Mouse (Mus musculus): Measurements from ENCODE around the gene Zfp704.

The Zfp704 gene

GRCm38 (mm10) chr3:9609581-9610341, at the start of gene Zfp704:
Zfp704 (minus strand) TSS chr3:9610085.
- peak; percentile 92 for DNase-seq

DNA sequence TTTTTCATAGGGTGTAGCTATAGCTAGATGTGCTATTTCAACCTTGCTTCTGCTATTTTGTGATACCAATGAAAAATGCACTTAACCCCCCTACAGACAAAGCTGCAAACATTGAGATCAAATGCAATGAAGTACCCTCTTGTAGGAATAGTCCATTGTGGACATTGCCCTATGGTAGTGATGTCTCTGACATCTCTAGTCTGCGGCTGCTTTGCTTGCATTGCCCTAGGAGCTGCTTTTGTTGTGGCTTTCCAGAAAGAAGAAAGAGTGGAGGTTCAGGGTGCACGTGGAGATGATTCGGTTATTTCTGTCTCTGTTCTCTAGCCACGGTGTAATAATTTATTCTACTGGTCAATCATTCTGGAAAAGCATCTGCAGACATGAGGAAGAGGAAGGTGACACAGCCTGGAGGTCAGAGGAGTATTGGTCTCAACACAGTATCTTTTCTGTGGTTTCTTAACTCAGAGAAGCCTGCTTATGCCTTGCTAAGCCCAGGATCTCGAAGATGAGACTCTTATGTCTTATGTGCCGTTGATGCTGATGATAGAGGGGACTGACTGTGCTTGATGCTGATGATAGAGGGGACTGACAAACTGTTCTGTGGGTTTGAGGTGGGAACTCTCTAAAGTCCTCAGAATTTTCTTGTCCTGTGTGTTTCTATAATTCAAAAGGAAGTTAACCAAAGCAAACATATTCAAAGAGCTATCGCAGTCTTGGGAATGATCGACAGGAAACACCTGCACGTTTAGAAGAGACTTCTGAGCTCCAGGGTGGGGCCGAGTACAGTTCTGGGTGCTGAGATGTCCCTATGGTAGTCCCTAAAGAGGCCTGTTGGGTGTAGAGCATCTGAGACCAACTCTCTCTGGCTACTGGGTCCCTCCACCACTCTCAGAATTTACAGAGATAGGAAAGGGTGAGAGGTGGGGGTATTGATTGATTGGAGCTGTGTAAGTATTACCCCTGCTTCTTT, 23.4 kb upstream of the Zfp704 start:
- no peak for DNase-seq

DNA sequence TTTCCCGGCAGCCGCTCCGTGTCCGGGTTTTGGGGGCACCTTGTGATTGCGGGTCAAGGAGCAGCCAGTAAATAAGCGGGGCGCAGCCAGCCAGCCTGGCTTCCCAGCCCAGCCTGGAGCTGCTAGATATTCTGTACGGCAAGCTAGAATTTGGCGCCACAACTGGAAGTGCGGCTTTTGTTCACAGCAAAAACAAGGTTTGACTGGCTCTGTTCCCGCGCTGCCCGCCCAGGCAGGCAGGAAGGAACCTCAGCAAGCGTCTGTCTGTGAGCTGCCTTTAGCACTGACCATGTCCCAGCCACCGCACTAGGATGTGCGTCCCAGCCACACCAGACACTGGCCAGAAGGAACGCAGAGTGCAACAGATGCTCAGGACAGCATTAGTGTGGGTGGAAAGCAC, 20.1 kb upstream of the Zfp704 start:
- peak; percentile 67 for DNase-seq

GRCm38 (mm10) chr3:9628041-9628440, 18.2 kb upstream of the Zfp704 start:
- DNase-seq = no peak

GRCm38 (mm10) chr3:9626149-9626548, 16.3 kb upstream of the Zfp704 start:
- DNase-seq = no peak

- DNase-seq = no peak
Measured at GRCm38 (mm10) chr3:9620611-9621010, 10.7 kb upstream of the Zfp704 start.

GRCm38 (mm10) chr3:9619562-9620275, 9.8 kb upstream of the Zfp704 start:
- DNase-seq = no peak

DNA sequence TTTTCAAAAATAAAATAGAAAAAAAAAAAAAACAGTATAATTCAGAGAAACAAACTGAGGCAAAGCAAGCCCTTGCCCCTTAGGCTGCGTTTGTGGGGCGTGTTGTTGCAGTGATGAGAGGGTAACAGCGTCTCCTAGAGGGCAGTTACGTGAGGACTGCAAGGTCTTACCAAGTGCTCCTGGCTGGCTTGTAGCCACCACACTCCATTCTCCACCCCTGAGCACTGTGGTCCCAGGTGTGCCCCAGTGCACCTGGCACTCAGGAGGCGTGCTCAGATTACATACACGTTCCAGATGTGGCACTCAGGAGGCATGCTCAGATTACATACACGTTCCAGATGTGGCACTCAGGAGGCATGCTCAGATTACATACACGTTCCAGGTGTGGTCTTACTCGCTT, 7.2 kb upstream of the Zfp704 start:
- no peak for DNase-seq

GRCm38 (mm10) chr3:9614676-9615075, 4.8 kb upstream of the Zfp704 start:
- no peak for DNase-seq

GRCm38 (mm10) chr3:9614011-9614410, 4.1 kb upstream of the Zfp704 start:
- no peak for DNase-seq

- DNase-seq = no peak
Measured at GRCm38 (mm10) chr3:9611226-9611625, 1.3 kb upstream of the Zfp704 start.

- no peak for DNase-seq
Measured at GRCm38 (mm10) chr3:9610426-9610825, 541 bp upstream of the Zfp704 start.

DNA sequence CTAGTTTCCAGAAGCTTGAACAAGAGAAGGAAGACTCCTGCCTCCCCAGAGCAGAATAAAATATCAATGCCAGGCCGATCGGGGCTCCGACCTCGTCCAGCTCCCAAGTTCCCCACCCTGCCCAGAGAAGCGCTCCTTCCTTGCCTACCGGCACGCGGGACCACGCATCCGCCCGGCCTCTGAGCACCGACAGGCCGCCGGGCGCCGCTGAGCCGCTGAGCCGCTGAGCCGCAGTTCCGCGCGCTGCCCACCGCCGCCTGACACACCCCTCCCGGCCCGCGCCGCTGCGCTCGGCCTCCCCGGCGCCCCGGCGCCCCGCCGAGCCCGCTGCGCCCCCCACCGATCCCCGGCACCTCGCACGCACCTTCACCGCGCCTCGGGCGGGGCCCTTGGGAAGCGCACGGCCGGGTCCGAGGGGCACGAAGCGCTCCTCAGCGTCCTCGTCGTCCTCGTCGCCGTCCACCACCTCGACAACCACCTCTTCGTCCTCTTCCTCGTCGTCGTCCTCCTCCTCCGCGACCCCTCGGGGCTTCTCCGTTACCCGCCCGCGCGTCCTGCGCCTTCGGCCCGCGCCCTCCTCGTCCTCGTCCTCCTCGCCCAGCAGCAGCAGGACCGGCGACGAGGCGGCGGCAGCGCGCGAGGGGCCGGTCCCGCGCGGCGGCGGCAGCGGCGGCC, 842 bp downstream of the Zfp704 start:
- DNase-seq = peak; percentile 75

GRCm38 (mm10) chr3:9608441-9608905, 1.4 kb downstream of the Zfp704 start:
- DNase-seq = peak; percentile 76

DNA sequence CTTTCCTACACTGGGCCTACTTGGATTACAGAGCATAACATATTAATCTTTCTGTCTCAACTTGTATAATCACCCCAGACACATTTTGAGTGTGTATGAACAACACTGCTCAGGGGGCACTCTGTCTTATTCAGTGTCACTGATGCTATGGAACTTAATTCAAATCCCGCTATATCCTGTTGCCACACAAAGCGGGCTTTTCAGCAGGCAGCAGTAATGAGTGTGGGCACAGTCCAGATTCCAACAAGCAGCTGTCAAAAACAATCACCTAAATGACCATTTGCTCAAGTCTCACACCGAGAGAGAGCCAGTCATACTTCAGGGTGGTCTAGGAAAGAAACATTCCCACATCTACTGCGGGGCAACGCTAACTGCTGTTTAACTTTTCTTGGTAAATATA, 2.2 kb downstream of the Zfp704 start:
- DNase-seq = no peak

- no peak for DNase-seq
Measured at GRCm38 (mm10) chr3:9605784-9606706, 3.8 kb downstream of the Zfp704 start.

DNA sequence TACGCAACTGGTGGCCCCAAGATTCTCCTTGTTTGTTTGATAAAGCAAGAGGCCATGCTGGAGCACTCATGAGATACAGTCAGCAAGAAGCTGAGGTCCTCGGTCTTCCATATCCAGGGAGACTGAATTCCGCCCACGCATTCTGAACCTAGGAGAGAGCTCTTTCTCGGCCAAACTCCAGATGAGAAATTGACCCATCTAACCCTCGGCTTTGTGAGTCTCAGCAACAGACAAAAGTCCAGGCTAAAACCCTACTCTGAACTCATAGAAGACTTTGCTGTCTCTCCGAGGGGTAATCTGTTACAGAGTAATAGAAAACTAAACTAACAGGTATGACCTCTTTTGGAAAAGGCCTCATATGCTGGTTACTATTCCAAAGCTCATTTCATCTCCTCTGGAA, 4.9 kb downstream of the Zfp704 start:
- DNase-seq = no peak

DNA sequence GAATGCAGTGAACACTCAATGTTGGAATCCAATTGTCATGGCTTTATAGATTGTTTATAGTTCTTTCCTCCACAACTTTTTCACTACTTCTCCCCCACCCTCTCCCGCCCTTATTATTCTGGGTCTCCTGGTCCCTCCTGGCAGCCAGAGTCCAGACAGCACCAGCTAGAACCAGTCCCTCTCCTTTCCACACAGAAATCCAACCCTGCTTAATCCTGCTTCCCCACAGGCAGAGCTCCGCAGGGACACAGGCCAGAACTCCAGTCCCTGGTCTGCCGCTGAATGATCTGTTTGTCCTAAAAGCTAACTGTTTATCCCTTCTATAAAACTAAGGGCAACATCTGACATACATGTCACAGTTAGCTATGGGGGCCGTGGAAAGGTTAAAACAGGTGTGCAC, 6.0 kb downstream of the Zfp704 start:
- DNase-seq = peak; percentile 64

GRCm38 (mm10) chr3:9600577-9600976, 9.3 kb downstream of the Zfp704 start:
- DNase-seq = no peak

- DNase-seq = peak; percentile 67
Measured at GRCm38 (mm10) chr3:9599738-9600410, 10.0 kb downstream of the Zfp704 start.

GRCm38 (mm10) chr3:9598061-9598460, 11.8 kb downstream of the Zfp704 start:
- DNase-seq = no peak
